25 mouse cellular contexts compared by ENCODE assay signal in genomic region chr12:25103911-25104310, GRCm38 (mm10). TPM values are rescaled to one million over a fixed set of nuclear protein-coding genes. Genes with fewer than 3 reads are reported as not detected.
A peak's percentile ranks its signal among the peaks of the same experiment; 100 is the strongest.
DNase-seq lines count a peak whose midpoint lies in the region; ATAC-seq lines count a peak whose summit lies in the region.
"Had no signal": no experiment of that assay in that cellular context is flagged by ENCODE, and none has a peak within 500 bp of the region (broad histone marks: within the 10 kb centered on the region; RNA-seq: fewer than 3 reads in every experiment).

No protein-coding gene starts in this region.

- DNase-seq in adrenal gland, postnatal 14 days, result peak; percentile 41
- DNase-seq in adrenal gland, postnatal 25 days, result no peak
- no peak for DNase-seq in kidney, adult 9 months
- DNase-seq in midbrain, embryonic 10.5 days (ENCODE audit: low spot score), result no peak
- DNase-seq: cerebellum, adult 8-10 months; cerebellum, postnatal 36 days; forebrain, postnatal 0 days; heart, adult 2 months; heart, postnatal 10 days; liver, embryonic 13.5 days; lung, adult 2 months; lung, postnatal 10 days; midbrain, embryonic 14.5 days; right cerebral cortex, postnatal 25 days had no signal

- peak overlapping the region; percentile 62 for H3K27ac ChIP-seq in kidney, embryonic 16.5 days (ENCODE audit: low read length)
- H3K27ac ChIP-seq in midbrain, embryonic 10.5 days (replicated peaks), result 0 out of 2 replicates have a peak overlapping the region, but pooled peaks have one; percentile 50
- no peak overlapping the region for H3K27ac ChIP-seq in midbrain, embryonic 16.5 days (ENCODE audit: low read length)
- H3K27ac ChIP-seq: embryonic facial prominence, embryonic 12.5 days; heart, adult 2 months; heart, embryonic 13.5 days; hindbrain, embryonic 15.5 days; liver, embryonic 13.5 days; macrophage; stomach, embryonic 15.5 days had no signal

- H3K9ac ChIP-seq in kidney, embryonic 16.5 days (replicated peaks; ENCODE audit: low read length), result peak overlapping the region; percentile 32; the same call in 1 of the 2 replicates
- no peak overlapping the region for H3K9ac ChIP-seq in midbrain, embryonic 16.5 days (ENCODE audit: low read depth, low read length)
- H3K9ac ChIP-seq: embryonic facial prominence, embryonic 12.5 days; forebrain, postnatal 0 days; heart, embryonic 13.5 days; hindbrain, embryonic 15.5 days; liver, embryonic 13.5 days; stomach, embryonic 15.5 days had no signal

- no peak overlapping the region for H3K4me2 ChIP-seq in kidney, embryonic 16.5 days (replicated peaks; ENCODE audit: low read depth, low read length)
- H3K4me2 ChIP-seq in midbrain, embryonic 16.5 days (ENCODE audit: low read length), result no peak overlapping the region
- H3K4me2 ChIP-seq: embryonic facial prominence, embryonic 12.5 days; heart, embryonic 13.5 days; hindbrain, embryonic 15.5 days; liver, embryonic 13.5 days; stomach, embryonic 15.5 days had no signal

- H3K4me1 ChIP-seq in kidney, embryonic 16.5 days (ENCODE audit: insufficient read depth, low read length), result peaks cover 26% of the 10 kb centered on the region
- peaks cover 39% of the 10 kb centered on the region for H3K4me1 ChIP-seq in midbrain, embryonic 10.5 days
- peaks cover 14% of the 10 kb centered on the region for H3K4me1 ChIP-seq in midbrain, embryonic 16.5 days (ENCODE audit: control insufficient read depth, insufficient read depth, low read length)

- ATAC-seq in kidney, embryonic 16.5 days (ENCODE audit: low FRiP score, low TSS enrichment), result no peak
- no peak for ATAC-seq in midbrain, embryonic 16.5 days
- ATAC-seq in erythroid progenitor cell, adult 5-6 weeks (replicated peaks; ENCODE audit: low FRiP score, poor library complexity, severe bottlenecking), result no peak
- ATAC-seq: CD4-positive, CD25-positive, alpha-beta regulatory T cell, adult 4 months; forebrain, postnatal 0 days; inflammation-experienced regulatory T-cells, adult 6 months had no signal

- no peaks in the 10 kb centered on the region for H3K36me3 ChIP-seq in kidney, embryonic 16.5 days (ENCODE audit: insufficient read depth, low read length)
- no peaks in the 10 kb centered on the region for H3K36me3 ChIP-seq in midbrain, embryonic 10.5 days
- no peaks in the 10 kb centered on the region for H3K36me3 ChIP-seq in midbrain, embryonic 16.5 days (ENCODE audit: control insufficient read depth, insufficient read depth, low read length)
- H3K36me3 ChIP-seq: embryonic facial prominence, embryonic 12.5 days; heart, embryonic 13.5 days; hindbrain, embryonic 10.5 days; hindbrain, embryonic 15.5 days; liver, embryonic 13.5 days; stomach, embryonic 15.5 days had no signal

- H3K27me3 ChIP-seq in kidney, embryonic 16.5 days (ENCODE audit: insufficient read depth, low read length), result no peaks in the 10 kb centered on the region
- peaks cover 4% of the 10 kb centered on the region; the same call in 1 of the 2 replicates for H3K27me3 ChIP-seq in midbrain, embryonic 10.5 days (ENCODE audit: low read depth, poor library complexity, severe bottlenecking)
- no peaks in the 10 kb centered on the region for H3K27me3 ChIP-seq in midbrain, embryonic 16.5 days (ENCODE audit: control insufficient read depth, insufficient read depth, low read depth, low read length)
- H3K27me3 ChIP-seq: embryonic facial prominence, embryonic 12.5 days; heart, embryonic 13.5 days; stomach, embryonic 15.5 days had no signal

- no peaks in the 10 kb centered on the region for H3K9me3 ChIP-seq in kidney, embryonic 16.5 days (ENCODE audit: low read length)
- H3K9me3 ChIP-seq in midbrain, embryonic 10.5 days (replicated peaks), result no peaks in the 10 kb centered on the region
- no peaks in the 10 kb centered on the region for H3K9me3 ChIP-seq in midbrain, embryonic 16.5 days (replicated peaks; ENCODE audit: control insufficient read depth, low read length, poor library complexity, severe bottlenecking)
- H3K9me3 ChIP-seq: embryonic facial prominence, embryonic 12.5 days; heart, embryonic 13.5 days; hindbrain, embryonic 10.5 days; hindbrain, embryonic 15.5 days; liver, embryonic 13.5 days; stomach, embryonic 15.5 days had no signal

- 49% methylated on average over 6 of the region's 6 CpGs for WGBS in kidney, embryonic 16.5 days
- 81% methylated on average over 6 of the region's 6 CpGs for WGBS in midbrain, embryonic 10.5 days
- WGBS in midbrain, embryonic 16.5 days, result 85% methylated on average over 6 of the region's 6 CpGs

- no peak overlapping the region for H3K4me3 ChIP-seq in kidney, embryonic 16.5 days (ENCODE audit: low read length)
- no peak overlapping the region for H3K4me3 ChIP-seq in midbrain, embryonic 10.5 days
- H3K4me3 ChIP-seq in midbrain, embryonic 16.5 days (ENCODE audit: low read depth, low read length), result no peak overlapping the region
- H3K4me3 ChIP-seq: embryonic facial prominence, embryonic 12.5 days; heart, adult 2 months; heart, embryonic 13.5 days; hindbrain, embryonic 10.5 days; hindbrain, embryonic 15.5 days; liver, embryonic 13.5 days; stomach, embryonic 15.5 days had no signal

RNA-seq across cellular contexts. Expression of gene Id2, which starts 7.0 kb away (rescaled TPM):
- 359 and 395 TPM in 2 replicates for total RNA-seq in adrenal gland, postnatal 14 days (2021)
- 520 and 569 TPM in 2 replicates for total RNA-seq in adrenal gland, postnatal 25 days (2021)
- 474 and 534 TPM in 2 replicates for polyA plus RNA-seq in kidney, embryonic 16.5 days (2015; fragmentation: Nextera tagmentation; extraction: Ambion mirVana)
- 303 and 332 TPM in 2 replicates for polyA plus RNA-seq in midbrain, embryonic 10.5 days (2016; fragmentation: Nextera tagmentation; extraction: Ambion mirVana)
- polyA plus RNA-seq in midbrain, embryonic 16.5 days (2015; fragmentation: Nextera tagmentation; extraction: Ambion mirVana), result 140 and 176 TPM in 2 replicates
- 37.5 and 40.7 TPM in 2 replicates for total RNA-seq in erythroid progenitor cell, adult 5-6 weeks (2015; ENCODE audit: low replicate concordance)
- 10.3 and 13.1 TPM in 2 replicates for total RNA-seq in erythroid progenitor cell, adult 5-6 weeks (2017; ENCODE audit: low replicate concordance)
